Mouse (Mus musculus): ENCODE measurements around the gene Shisa9.

DNA sequence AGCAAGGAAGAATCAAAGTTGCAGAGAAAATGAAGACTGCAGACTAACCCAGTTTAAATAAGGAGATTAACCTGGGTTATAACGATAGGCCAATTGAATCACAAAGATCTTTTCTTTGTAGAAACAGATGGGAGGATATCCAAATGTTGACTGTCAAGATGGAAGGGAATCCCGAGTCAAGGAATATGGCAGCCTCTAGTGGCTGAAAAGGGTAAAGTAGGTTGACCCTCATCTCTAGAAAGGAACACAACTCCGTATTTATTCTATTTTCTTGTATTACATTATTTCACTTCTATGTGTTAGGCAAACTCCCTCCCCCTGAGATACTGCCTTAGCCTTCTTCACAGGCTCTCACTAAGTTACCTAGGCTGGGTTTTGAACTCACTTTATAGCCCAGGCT, 217.3 kb downstream of the Shisa9 start:
- TF ChIP-seq CTCF (IDR thresholded peaks at IDR 0.05; ENCODE audit: extremely low read depth, insufficient read depth, insufficient read length, insufficient replicate concordance) (no peak), POLR2A (IDR thresholded peaks at IDR 0.05; ENCODE audit: low read depth, low read length) (no peak)

Data from spleen, adult 2 months (tissue).